8 mouse cellular contexts compared by ENCODE assay signal in the genomic region with DNA sequence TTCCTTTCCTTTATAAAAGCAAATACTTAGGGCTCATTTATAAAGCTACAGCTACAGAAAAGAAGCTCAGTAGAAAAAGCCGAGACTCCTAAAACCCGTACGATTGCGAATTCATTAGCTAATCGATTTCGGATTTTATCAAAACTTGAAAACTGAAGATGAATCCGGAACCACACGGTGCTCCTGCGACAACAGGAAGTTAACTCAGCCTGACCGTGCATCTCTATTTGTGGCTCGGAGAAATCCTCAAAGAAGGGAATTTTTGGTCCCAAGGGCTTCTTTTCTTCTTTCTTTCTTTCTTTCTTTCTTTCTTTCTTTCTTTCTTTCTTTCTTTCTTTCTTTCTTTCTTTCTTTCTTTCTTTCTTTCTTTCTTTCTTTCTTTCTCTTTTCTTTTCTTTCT.
DNase-seq lines count a peak whose midpoint lies in the region; ATAC-seq and TF ChIP-seq lines count a peak whose summit lies in the region.
"Not testable (repeated sequence)": the region's sequence is repeated elsewhere in the genome, so short reads cannot be mapped to it uniquely, and the experiment has no call there.

No protein-coding gene starts in this region.

- not testable (repeated sequence) for TF ChIP-seq CTCF in heart, adult 2 months (IDR thresholded peaks at IDR 0.05); left cerebral cortex, adult 2 months (IDR thresholded peaks at IDR 0.05); lung, postnatal 0 days (IDR thresholded peaks at IDR 0.05)

- not testable (repeated sequence) for H3K79me2 ChIP-seq in heart, adult 2 months (replicated peaks; ENCODE audit: control insufficient read depth, insufficient read depth, low read length)

- not testable (repeated sequence) for H3K4me2 ChIP-seq in embryonic facial prominence, embryonic 11.5 days (ENCODE audit: low read depth, low read length)
- H3K4me2 ChIP-seq in intestine, embryonic 15.5 days (replicated peaks), result 0 out of 2 replicates have a peak overlapping the region, but pooled peaks have one; percentile 30
- peak overlapping the region; percentile 39 for H3K4me2 ChIP-seq in lung, postnatal 0 days (replicated peaks; ENCODE audit: low read depth, low read length)

- not testable (repeated sequence) for ATAC-seq in embryonic facial prominence, embryonic 11.5 days (replicated peaks; ENCODE audit: insufficient number of reproducible peaks, low FRiP score, low TSS enrichment, low read depth)
- ATAC-seq in intestine, embryonic 15.5 days, result peak; percentile 93
- ATAC-seq in lung, postnatal 0 days, result peak; percentile 80

- H3K4me1 ChIP-seq in embryonic facial prominence, embryonic 11.5 days (ENCODE audit: control insufficient read depth, insufficient read depth, low read length); heart, adult 2 months (ENCODE audit: control insufficient read depth, insufficient read depth, low read length); intestine, embryonic 15.5 days (replicated peaks); lung, postnatal 0 days (ENCODE audit: insufficient read depth, low read depth, low read length): not testable (repeated sequence)

- not testable (repeated sequence) for H3K27me3 ChIP-seq in embryonic facial prominence, embryonic 11.5 days (ENCODE audit: control insufficient read depth, insufficient read depth, low read length); heart, adult 2 months (ENCODE audit: control insufficient read depth, insufficient read depth, low read length); intestine, embryonic 15.5 days (replicated peaks); lung, postnatal 0 days (replicated peaks; ENCODE audit: insufficient read depth, low read length)

- H3K36me3 ChIP-seq in embryonic facial prominence, embryonic 11.5 days (replicated peaks; ENCODE audit: control insufficient read depth, insufficient read depth, low read depth, low read length); heart, adult 2 months (ENCODE audit: control insufficient read depth, insufficient read depth, low read length); intestine, embryonic 15.5 days; lung, postnatal 0 days (ENCODE audit: insufficient read depth, low read length): not testable (repeated sequence)

- H3K27ac ChIP-seq in embryonic facial prominence, embryonic 11.5 days (replicated peaks; ENCODE audit: low read depth, low read length); heart, adult 2 months; intestine, embryonic 15.5 days; lung, postnatal 0 days (ENCODE audit: low read length): not testable (repeated sequence)
- H3K27ac ChIP-seq in left cerebral cortex, adult 2 months, result peak overlapping the region; percentile 54

- not testable (repeated sequence) for H3K9me3 ChIP-seq in embryonic facial prominence, embryonic 11.5 days (replicated peaks; ENCODE audit: control insufficient read depth, low read length); intestine, embryonic 15.5 days; lung, postnatal 0 days (ENCODE audit: low read length)

- peak overlapping the region; percentile 32 for H3K4me3 ChIP-seq in embryonic facial prominence, embryonic 11.5 days (ENCODE audit: low read depth, low read length)
- H3K4me3 ChIP-seq in heart, adult 2 months, result peak overlapping the region; percentile 47
- peak overlapping the region; percentile 33 for H3K4me3 ChIP-seq in intestine, embryonic 15.5 days (replicated peaks)
- H3K4me3 ChIP-seq in left cerebral cortex, adult 2 months, result peak overlapping the region; percentile 56
- H3K4me3 ChIP-seq in lung, postnatal 0 days (ENCODE audit: low read depth, low read length), result peak overlapping the region; percentile 33

- not testable (repeated sequence) for TF ChIP-seq POLR2A in heart, adult 2 months (IDR thresholded peaks at IDR 0.05; ENCODE audit: insufficient read depth, low read depth, low read length)

- WGBS in embryonic facial prominence, embryonic 11.5 days, result 32% methylated on average over 11 of the region's 11 CpGs
- 22% methylated on average over 11 of the region's 11 CpGs for WGBS in heart, adult 2 months
- WGBS in intestine, embryonic 15.5 days, result 25% methylated on average over 11 of the region's 11 CpGs
- 32% methylated on average over 11 of the region's 11 CpGs for WGBS in lung, postnatal 0 days

- TF ChIP-seq EP300 in heart, adult 2 months (IDR thresholded peaks at IDR 0.05; ENCODE audit: insufficient read depth, low read depth, low read length); lung, postnatal 0 days (IDR thresholded peaks at IDR 0.05): not testable (repeated sequence)

- intact Hi-C loops in heart, adult 2 months (cut with DNase I), result not testable (repeated sequence)
- intact Hi-C loops in left cerebral cortex, adult 2 months (cut with DNase I), result loop anchor here (5.0 kb wide), 1 partner anchor 236 kb away; a partner anchor contains a TSS

- peak; percentile 49 for DNase-seq in brain, embryonic 18.5 days (ENCODE audit: low read depth, low spot score)
- peak; percentile 61 for DNase-seq in embryonic facial prominence, embryonic 11.5 days (ENCODE audit: low spot score)
- DNase-seq in heart, adult 2 months, result not testable (repeated sequence)
- peak; percentile 16 to 26 for DNase-seq in left cerebral cortex, adult 2 months (ENCODE audit: extremely low spot score in 1 of 2, low spot score in 2 of 2)
- DNase-seq in lung, postnatal 0 days (ENCODE audit: low spot score), result peak; percentile 46
- peak; percentile 76 for DNase-seq in retina, postnatal 1 day
- DNase-seq in yolk sac, embryonic 10.5 days (ENCODE audit: low spot score), result peak; percentile 4

- H3K9ac ChIP-seq in embryonic facial prominence, embryonic 11.5 days (replicated peaks; ENCODE audit: low read length); heart, adult 2 months (ENCODE audit: low read depth, low read length); intestine, embryonic 15.5 days; lung, postnatal 0 days (replicated peaks; ENCODE audit: low read depth): not testable (repeated sequence)
